Mouse (Mus musculus): ENCODE results near the gene Ptpn21. TPM values are rescaled to one million over a fixed set of nuclear protein-coding genes. Genes with fewer than 3 reads are reported as not detected.

The Ptpn21 gene
- total RNA-seq, 2 experiments from 2014 or later = 3.1 to 8.0 TPM

DNA sequence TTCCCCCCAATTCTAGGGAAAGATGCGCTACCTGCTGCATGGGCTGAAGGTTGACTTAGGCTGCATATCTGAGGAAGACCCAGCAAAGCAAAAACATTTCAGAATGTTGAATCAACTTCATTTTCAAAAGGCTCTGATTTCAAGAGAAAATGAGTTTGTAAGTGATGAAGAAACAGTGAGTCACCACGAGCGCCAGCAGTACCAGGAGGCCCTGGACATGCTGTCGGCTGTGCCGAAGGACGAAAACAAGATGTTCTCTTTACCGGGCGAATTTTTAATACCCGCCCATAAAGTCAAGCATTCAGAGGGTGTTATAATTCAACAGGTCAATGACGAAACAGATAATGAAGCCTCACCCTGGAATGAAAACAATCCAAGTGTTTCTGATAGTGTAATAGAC, 68.1 kb downstream of the Ptpn21 start:
- no peak for ATAC-seq (replicated peaks; ENCODE audit: poor library complexity)

DNA sequence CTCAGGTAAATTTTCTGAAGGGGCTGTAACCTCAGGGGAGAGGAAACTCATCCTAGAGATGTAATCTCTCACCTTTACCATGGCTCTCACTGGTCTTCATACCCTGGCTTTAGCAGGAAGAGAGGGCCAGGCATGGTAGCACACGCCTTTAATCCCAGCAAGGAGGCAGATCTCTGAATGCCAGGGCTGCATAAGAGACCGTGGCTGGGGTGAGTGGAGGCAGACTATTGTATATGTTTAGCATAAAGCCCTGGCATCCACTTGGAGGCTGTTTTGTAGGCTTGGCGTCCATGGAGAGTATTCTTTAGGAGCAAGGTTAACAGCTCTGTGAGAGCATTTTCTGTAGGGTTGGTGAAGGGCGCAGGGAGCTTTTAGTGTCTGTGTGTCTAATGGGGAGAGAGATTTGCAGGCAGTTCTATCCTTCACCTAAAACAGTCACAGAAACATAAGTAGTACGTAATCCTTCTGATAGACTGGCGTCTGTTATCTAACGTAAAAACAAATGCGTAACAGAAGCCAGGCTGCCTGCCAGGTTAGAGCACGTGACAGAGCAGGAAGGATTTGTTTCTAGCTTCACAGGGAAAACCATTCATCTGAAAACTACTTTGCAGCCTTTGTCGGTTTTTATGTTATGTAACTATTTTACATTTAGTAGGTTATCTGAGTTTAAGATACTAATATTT, 68.9 kb downstream of the Ptpn21 start:
- peak; percentile 86 for ATAC-seq (replicated peaks; ENCODE audit: poor library complexity)

DNA sequence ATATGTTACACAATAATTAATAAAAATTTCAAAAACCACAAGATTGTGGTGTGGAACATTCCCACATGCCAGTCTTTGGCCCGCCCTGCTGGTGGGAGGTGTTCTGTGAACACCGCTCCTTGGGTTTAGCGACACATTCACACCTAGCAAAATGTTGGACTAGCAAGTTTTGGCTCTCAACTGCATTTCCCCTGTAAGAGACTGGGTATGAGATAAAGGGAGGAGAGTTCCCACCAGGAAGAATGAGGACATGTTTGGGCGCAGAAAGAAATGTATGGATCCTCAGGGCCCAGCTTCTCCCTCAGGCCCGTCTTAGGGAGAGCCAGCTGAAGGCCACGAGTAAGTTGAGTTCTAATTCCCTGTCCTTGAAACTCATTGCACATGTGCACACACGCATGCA, 74.6 kb downstream of the Ptpn21 start:
- ATAC-seq (replicated peaks; ENCODE audit: poor library complexity) = no peak

DNA sequence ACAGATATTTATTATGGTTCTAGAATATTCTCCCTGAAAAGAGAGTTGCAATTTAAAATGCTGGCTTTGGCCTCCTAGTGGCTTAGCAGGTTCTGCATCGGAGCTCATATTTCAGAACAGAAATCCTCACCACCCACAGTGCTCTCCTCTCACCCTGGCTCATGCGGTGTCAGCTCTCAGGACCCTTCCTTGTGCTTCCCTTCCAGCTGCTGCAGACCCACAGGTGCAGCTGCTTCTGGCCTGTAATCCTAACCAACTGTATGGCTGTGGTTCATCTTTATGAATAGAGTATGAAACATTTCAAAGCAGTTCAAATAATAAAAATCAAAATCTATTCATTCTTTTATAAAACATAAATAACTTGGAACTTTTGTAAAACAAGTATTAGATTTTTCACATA, 80.3 kb downstream of the Ptpn21 start:
- ATAC-seq (replicated peaks; ENCODE audit: poor library complexity) = no peak

DNA sequence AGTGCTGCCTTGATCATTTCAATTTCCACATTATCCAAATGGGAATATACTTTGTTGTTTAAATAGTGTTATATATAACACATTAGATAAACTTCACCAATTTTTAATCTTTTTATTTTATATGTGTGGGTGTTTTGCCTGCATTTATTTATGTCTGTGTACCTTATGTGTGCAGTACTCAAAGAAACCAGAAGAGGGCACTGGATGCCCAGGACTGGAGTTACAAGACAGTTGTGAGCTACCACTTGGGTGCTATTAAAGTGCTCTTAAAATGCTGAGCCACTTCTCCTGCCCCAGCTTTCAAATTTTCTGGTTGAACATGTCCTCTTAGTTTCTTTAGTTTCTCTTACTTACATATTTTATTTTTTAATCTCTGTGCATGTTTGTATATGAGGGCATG, 92.4 kb downstream of the Ptpn21 start:
- peak; percentile 64; the same call in 1 of the 2 replicates for ATAC-seq (replicated peaks; ENCODE audit: poor library complexity)

- ATAC-seq (replicated peaks; ENCODE audit: poor library complexity) = peak; percentile 80
Measured at GRCm38 (mm10) chr12:98628260-98628970, 108.8 kb downstream of the Ptpn21 start.

- peak; percentile 99 for ATAC-seq (replicated peaks; ENCODE audit: poor library complexity)
Measured at GRCm38 (mm10) chr12:98627392-98628259, 109.6 kb downstream of the Ptpn21 start, which contains the start of gene Spata7. TSS of gene Spata7 (plus strand) at chr12:98628157.

Other genes with a start within 250 kb of the Ptpn21 start
- gene Kcnk10, start 159.1 kb downstream of the Ptpn21 start, total RNA-seq (2015) = not detected in 2 replicates
- gene Kcnk10, start 159.1 kb downstream of the Ptpn21 start, total RNA-seq (2017) = not detected in 2 replicates
- gene Spata7, start 109.2 kb downstream of the Ptpn21 start, total RNA-seq (2015) = 7.0 and 9.5 TPM in 2 replicates
- 5.7 and 6.6 TPM in 2 replicates for gene Spata7, start 109.2 kb downstream of the Ptpn21 start, total RNA-seq (2017)
- gene Zc3h14, start 9.6 kb upstream of the Ptpn21 start, total RNA-seq (2015) = 214 and 244 TPM in 2 replicates
- 105 and 126 TPM in 2 replicates for gene Zc3h14, start 9.6 kb upstream of the Ptpn21 start, total RNA-seq (2017)
- gene Eml5, start 164.1 kb upstream of the Ptpn21 start, total RNA-seq (2015) = 16.3 and 19.7 TPM in 2 replicates
- 14.5 and 19.1 TPM in 2 replicates for gene Eml5, start 164.1 kb upstream of the Ptpn21 start, total RNA-seq (2017)
- 3.9 and 7.0 TPM in 2 replicates for gene Ttc8, start 183.2 kb upstream of the Ptpn21 start, total RNA-seq (2015)
- 5.4 and 6.2 TPM in 2 replicates for gene Ttc8, start 183.2 kb upstream of the Ptpn21 start, total RNA-seq (2017)